Mouse (Mus musculus) hindbrain, embryonic 14.5 days (tissue): Measurements from ENCODE around the gene Pgpep1. TPM values are rescaled to one million over a fixed set of nuclear protein-coding genes. Genes with fewer than 3 reads are reported as not detected.

ENCODE experiments used
- ATAC-seq: fragments of 200-750 bp; cut with Nextera tagmentation; 2 replicates; pipeline ENCODE4 v1.8.0; 2017; ENCODE audit warnings: moderate number of reproducible peaks, mild to moderate bottlenecking, moderate TSS enrichment, moderate library complexity; ENCODE audit not compliant: low FRiP score
- DNase-seq: peaks from one replicate; pipeline ENCODE4 v3.0.0-alpha.2; 2015; ENCODE audit warnings: low spot score
- H3K27ac ChIP-seq: fragments of 300-500 bp; sonication (generic); 2 replicates; pipeline ENCODE4 v1.5.1; 2014; ENCODE audit warnings: mild to moderate bottlenecking, moderate library complexity
- H3K27me3 ChIP-seq: fragments of 300-500 bp; sonication (generic); 2 replicates; pipeline ENCODE4 v1.6.1; 2014; ENCODE audit warnings: mild to moderate bottlenecking, low read length, mixed read lengths; ENCODE audit not compliant: control insufficient read depth, insufficient read depth
- H3K36me3 ChIP-seq: fragments of 300-500 bp; sonication (generic); replicated peaks from 2 replicates; pipeline ENCODE4 v1.6.1; 2014; ENCODE audit not compliant: control insufficient read depth, insufficient read depth
- H3K4me1 ChIP-seq: fragments of 300-500 bp; sonication (generic); replicated peaks from 2 replicates; pipeline ENCODE4 v1.6.1; 2014; ENCODE audit warnings: antibody characterized with exemption, low read length, mixed read lengths; ENCODE audit not compliant: control insufficient read depth, insufficient read depth
- H3K4me2 ChIP-seq: fragments of 300-500 bp; sonication (generic); replicated peaks from 2 replicates; pipeline ENCODE4 v1.6.1; 2014; ENCODE audit warnings: mild to moderate bottlenecking, moderate library complexity
- H3K4me3 ChIP-seq: fragments of 300-500 bp; sonication (generic); replicated peaks from 2 replicates; pipeline ENCODE4 v1.5.1; 2014; ENCODE audit warnings: mild to moderate bottlenecking, low read length
- H3K9ac ChIP-seq: fragments of 300-500 bp; sonication (generic); 2 replicates; pipeline ENCODE4 v1.6.1; 2014
- H3K9me3 ChIP-seq: fragments of 300-500 bp; sonication (generic); 2 replicates; pipeline ENCODE4 v1.6.1; 2016; ENCODE audit warnings: low read length; ENCODE audit not compliant: control insufficient read depth
- WGBS: fragments of 180-500 bp; shearing (Covaris S2); extraction: QIAGEN DNeasy Blood & Tissue Kit; methylation state at CpG from one replicate; pipeline ENCODE4 v1.1.7; 2014; 5-methylcytosine and 5-hydroxymethylcytosine counted together
- polyA plus RNA-seq: library from polyadenylated mRNA; unstranded; fragments of >200 nt; fragmentation: Nextera tagmentation; extraction: Ambion mirVana; gene quantifications from 2 replicates; pipeline ENCODE4 v1.2.1, GENCODE M21; 2014

Gene Pgpep1
- polyA plus RNA-seq, 1 experiment from 2014 or later, result 74.0 TPM

- no peak for DNase-seq
- 6% methylated on average over 55 of the region's 68 CpGs for WGBS
Observed at GRCm38 (mm10) chr8:70597417-70598272, 62.5 kb downstream of the Pgpep1 start.

GRCm38 (mm10) chr8:70596775-70597416 is 63.3 kb downstream of the Pgpep1 start:
- no peaks in the 10 kb centered on the region; the same call in 1 of the 2 replicates for H3K27me3 ChIP-seq
- H3K27ac ChIP-seq, result no peak overlapping the region
- H3K4me1 ChIP-seq, result peaks cover 63% of the 10 kb centered on the region
- 0 out of 2 replicates have a peak overlapping the region, but pooled peaks have one; percentile 38 for H3K4me3 ChIP-seq
- 78% methylated on average over 17 of the region's 17 CpGs for WGBS
- no peak for ATAC-seq
- peak overlapping the region; percentile 71 for H3K4me2 ChIP-seq
- 0 out of 2 replicates have a peak overlapping the region, but pooled peaks have one; percentile 61 for H3K9ac ChIP-seq
- no peaks in the 10 kb centered on the region for H3K9me3 ChIP-seq
- DNase-seq, result no peak
- H3K36me3 ChIP-seq, result peaks cover 24% of the 10 kb centered on the region

More at GRCm38 (mm10) chr8:70597417-70598272, 62.5 kb downstream of the Pgpep1 start:
- Histone ChIP-seq H3K36me3 (peaks cover 25% of the 10 kb centered on the region), H3K4me1 (peaks cover 65% of the 10 kb centered on the region), H3K9ac (peak overlapping the region; percentile 61), H3K4me2 (peak overlapping the region; percentile 71), H3K9me3 (no peaks in the 10 kb centered on the region), H3K27me3 (no peaks in the 10 kb centered on the region; the same call in 1 of the 2 replicates), H3K4me3 (peak overlapping the region; percentile 38), H3K27ac (0 out of 2 replicates have a peak overlapping the region, but pooled peaks have one; percentile 9)
- ATAC-seq, result no peak

Other genes with a start within 250 kb of the Pgpep1 start
- 48.1 and 53.9 TPM in 2 replicates for gene Crtc1, start 220.8 kb downstream of the Pgpep1 start, polyA plus RNA-seq
- 28.5 and 30.0 TPM in 2 replicates for gene Klhl26, start 183.4 kb downstream of the Pgpep1 start, polyA plus RNA-seq
- gene Tmem59l, start 173.0 kb downstream of the Pgpep1 start, polyA plus RNA-seq, result 143 and 149 TPM in 2 replicates
- gene Crlf1, start 167.2 kb downstream of the Pgpep1 start, polyA plus RNA-seq, result 6.3 and 6.9 TPM in 2 replicates
- gene Rex1bd, start 153.6 kb downstream of the Pgpep1 start, polyA plus RNA-seq, result 161 and 166 TPM in 2 replicates
- 622 and 778 TPM in 2 replicates for gene Uba52, start 149.6 kb downstream of the Pgpep1 start, polyA plus RNA-seq
- 328 and 332 TPM in 2 replicates for gene Fkbp8, start 132.7 kb downstream of the Pgpep1 start, polyA plus RNA-seq
- 45.4 and 46.5 TPM in 2 replicates for gene Kxd1, start 132.4 kb downstream of the Pgpep1 start, polyA plus RNA-seq
- gene Ell, start 120.9 kb downstream of the Pgpep1 start, polyA plus RNA-seq, result 14.8 and 15.1 TPM in 2 replicates
- gene Isyna1, start 66.0 kb downstream of the Pgpep1 start, polyA plus RNA-seq, result 86.8 and 96.6 TPM in 2 replicates
- 165 and 173 TPM in 2 replicates for gene Ssbp4, start 51.5 kb downstream of the Pgpep1 start, polyA plus RNA-seq
- gene Lrrc25, start 44.2 kb downstream of the Pgpep1 start, polyA plus RNA-seq, result 0.98 and 1.6 TPM in 2 replicates
- gene Gdf15, start 27.9 kb downstream of the Pgpep1 start, polyA plus RNA-seq, result 0.14 and 0.28 TPM in 2 replicates
- 180 and 197 TPM in 2 replicates for gene Lsm4, start 12.9 kb upstream of the Pgpep1 start, polyA plus RNA-seq
- gene Jund, start 38.6 kb upstream of the Pgpep1 start, polyA plus RNA-seq, result 128 and 144 TPM in 2 replicates
- 0.07 and 0.15 TPM in 2 replicates for gene Iqcn, start 43.1 kb upstream of the Pgpep1 start, polyA plus RNA-seq
- not detected in 2 replicates for gene Gm3336, start 58.2 kb upstream of the Pgpep1 start, polyA plus RNA-seq
- gene Pde4c, start 63.3 kb upstream of the Pgpep1 start, polyA plus RNA-seq, result 0.21 and 0.32 TPM in 2 replicates
- gene Rab3a, start 94.3 kb upstream of the Pgpep1 start, polyA plus RNA-seq, result 519 and 565 TPM in 2 replicates
- gene Mpv17l2, start 100.6 kb upstream of the Pgpep1 start, polyA plus RNA-seq, result 34.4 and 43.5 TPM in 2 replicates
- gene Pik3r2, start 116.3 kb upstream of the Pgpep1 start, polyA plus RNA-seq, result 83.0 and 84.6 TPM in 2 replicates
- 23.3 and 26.6 TPM in 2 replicates for gene Mast3, start 144.7 kb upstream of the Pgpep1 start, polyA plus RNA-seq
- 0.09 TPM in 1 of 2 replicates, not detected in the other for gene Il12rb1, start 148.1 kb upstream of the Pgpep1 start, polyA plus RNA-seq
- gene Arrdc2, start 179.3 kb upstream of the Pgpep1 start, polyA plus RNA-seq, result 7.2 and 8.7 TPM in 2 replicates
- 10.0 and 14.3 TPM in 2 replicates for gene Kcnn1, start 202.9 kb upstream of the Pgpep1 start, polyA plus RNA-seq
- gene Ccdc124, start 213.5 kb upstream of the Pgpep1 start, polyA plus RNA-seq, result 155 and 158 TPM in 2 replicates
- 1.5 and 1.8 TPM in 2 replicates for gene Slc5a5, start 232.4 kb upstream of the Pgpep1 start, polyA plus RNA-seq
- 2,214 and 2,704 TPM in 2 replicates for gene Rpl18a, start 237.0 kb upstream of the Pgpep1 start, polyA plus RNA-seq
- gene Map1s, start 245.5 kb upstream of the Pgpep1 start, polyA plus RNA-seq, result 49.6 and 51.4 TPM in 2 replicates